Mouse (Mus musculus) splenic B cell, adult 2 months (primary cell): ENCODE data around the gene Olfr1198.

Experiments
- DNase-seq: peaks from one replicate; pipeline ENCODE4 v3.0.0-alpha.2; 2011; ENCODE audit warnings: low read depth, low spot score
- H3K27me3 ChIP-seq: 2 replicates; pipeline ENCODE4 v1.6.1; 2012; ENCODE audit warnings: mild to moderate bottlenecking, low read length, moderate library complexity, mixed read lengths; ENCODE audit not compliant: control insufficient read depth, poor library complexity, insufficient read depth, severe bottlenecking
- H3K36me3 ChIP-seq: 2 replicates; pipeline ENCODE4 v1.6.1; 2012; ENCODE audit warnings: mild to moderate bottlenecking, low read length, moderate library complexity, mixed read lengths; ENCODE audit not compliant: control insufficient read depth, poor library complexity, insufficient read depth, severe bottlenecking

The Olfr1198 gene

GRCm38 (mm10) chr2:88751270-88751669 lies at the start of gene Olfr1198:
Gene Olfr1198, minus strand, starts transcription at chr2:88751370.
- DNase-seq: no peak
- Histone ChIP-seq H3K36me3 (no peaks in the 10 kb centered on the region), H3K27me3 (no peaks in the 10 kb centered on the region)

DNA sequence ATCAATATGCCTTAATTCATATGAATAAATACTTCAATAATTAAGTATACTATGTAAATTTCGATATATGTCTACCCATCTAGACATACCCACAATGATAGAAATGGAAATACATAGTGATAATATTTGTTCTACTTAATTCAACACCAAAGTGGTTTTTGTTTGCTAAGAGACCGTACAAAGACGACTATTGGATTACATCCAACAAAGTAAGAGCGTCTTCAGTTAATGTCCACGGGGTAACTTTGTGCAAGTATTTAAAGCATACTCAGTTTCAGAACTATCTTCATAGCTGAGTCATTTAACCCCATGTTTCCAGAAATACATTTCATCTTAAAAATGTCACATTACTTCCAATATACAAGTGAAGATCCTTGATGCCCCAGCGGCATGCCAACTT lies 41.6 kb upstream of the Olfr1198 start, which contains the start of gene Olfr1201:
Olfr1201 (plus strand) TSS at position 301 of the 400 bp plus-strand sequence.
- DNase-seq: no peak
- no peaks in the 10 kb centered on the region for H3K27me3 ChIP-seq
- H3K36me3 ChIP-seq: no peaks in the 10 kb centered on the region

- no peaks in the 10 kb centered on the region for H3K36me3 ChIP-seq
- no peak for DNase-seq
- no peaks in the 10 kb centered on the region for H3K27me3 ChIP-seq
Observed at GRCm38 (mm10) chr2:88770388-88770787, 19.2 kb upstream of the Olfr1198 start, which contains the start of gene Olfr1200. Gene Olfr1200, minus strand, starts transcription at chr2:88770488.

- no peak for DNase-seq
- H3K36me3 ChIP-seq: no peaks in the 10 kb centered on the region
- H3K27me3 ChIP-seq: no peaks in the 10 kb centered on the region
Observed at GRCm38 (mm10) chr2:88760369-88760768, 9.2 kb upstream of the Olfr1198 start, which contains the start of gene Olfr1199. Gene Olfr1199, minus strand, starts transcription at chr2:88760469.

GRCm38 (mm10) chr2:88743379-88743778 lies 7.8 kb downstream of the Olfr1198 start:
- no peaks in the 10 kb centered on the region for H3K36me3 ChIP-seq
- H3K27me3 ChIP-seq: no peaks in the 10 kb centered on the region
- no peak for DNase-seq

GRCm38 (mm10) chr2:88732266-88732665 lies 18.9 kb downstream of the Olfr1198 start, which contains the start of gene Olfr1197:
Gene Olfr1197, minus strand, starts transcription at chr2:88732366.
- no peaks in the 10 kb centered on the region for H3K27me3 ChIP-seq
- DNase-seq: no peak
- no peaks in the 10 kb centered on the region for H3K36me3 ChIP-seq

DNA sequence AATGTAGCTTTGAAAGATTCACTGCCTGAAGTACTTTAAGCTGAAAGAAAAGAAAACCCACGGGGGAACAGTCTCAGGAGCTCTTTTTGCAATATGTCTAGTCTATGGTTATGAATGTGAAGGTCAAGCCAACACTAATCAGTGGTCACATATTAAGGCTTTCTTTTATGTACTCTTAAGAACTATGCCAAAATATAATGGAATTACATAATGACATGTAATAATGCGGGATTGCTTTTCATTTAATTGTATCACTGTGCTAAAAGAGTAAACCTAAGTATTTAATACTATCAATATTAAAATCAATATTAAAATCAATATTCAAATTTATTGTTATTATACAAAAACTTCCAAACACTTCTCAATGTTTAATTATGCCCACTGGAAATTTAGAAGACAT lies 46.7 kb downstream of the Olfr1198 start, which contains the start of gene Olfr1196:
Olfr1196 (minus strand) TSS at position 101 of the 400 bp plus-strand sequence.
- no peak for DNase-seq
- Histone ChIP-seq H3K36me3 (no peaks in the 10 kb centered on the region), H3K27me3 (no peaks in the 10 kb centered on the region)
